27 mouse cellular contexts compared by ENCODE assay signal in the genomic region with DNA sequence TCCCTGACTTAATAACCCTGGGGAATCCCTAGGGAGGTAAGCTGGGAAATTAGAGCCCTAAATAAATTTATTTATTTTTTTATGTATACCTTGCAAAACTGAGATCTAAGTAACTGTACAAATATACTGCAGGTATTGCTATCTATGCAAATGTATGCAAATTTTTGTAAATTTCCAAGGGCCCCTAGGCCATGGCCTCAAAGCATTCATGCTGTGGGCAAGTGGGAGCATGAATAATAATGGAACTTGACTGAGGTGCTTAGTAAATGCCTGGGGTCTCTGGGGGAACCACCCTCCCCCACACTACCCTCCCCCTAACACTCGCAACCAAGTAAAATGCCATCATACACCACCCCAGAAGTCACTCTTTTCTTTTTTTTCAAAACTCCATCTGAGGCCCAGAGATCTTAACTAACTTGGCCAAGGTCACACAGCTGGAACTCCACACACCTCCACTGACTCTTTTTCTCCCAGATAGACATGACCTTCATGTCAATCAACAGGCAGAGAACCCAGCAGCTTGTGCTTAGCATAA. TPM values are rescaled to one million over a fixed set of nuclear protein-coding genes. Genes with fewer than 3 reads are reported as not detected.
DNase-seq lines count a peak whose midpoint lies in the region; ATAC-seq and TF ChIP-seq lines count a peak whose summit lies in the region.
"Had no signal": no experiment of that assay in that cellular context is flagged by ENCODE, and none has a peak within 500 bp of the region (broad histone marks: within the 10 kb centered on the region; RNA-seq: fewer than 3 reads in every experiment).

No protein-coding gene starts in this region.

- H3K27me3 ChIP-seq in midbrain, embryonic 11.5 days (ENCODE audit: control insufficient read depth, insufficient read depth, low read length): no peaks in the 10 kb centered on the region
- H3K27me3 ChIP-seq in midbrain, embryonic 15.5 days (replicated peaks): no peaks in the 10 kb centered on the region
- no peaks in the 10 kb centered on the region for H3K27me3 ChIP-seq in forebrain, embryonic 10.5 days (ENCODE audit: poor library complexity, severe bottlenecking)
- H3K27me3 ChIP-seq: embryonic facial prominence, embryonic 12.5 days; forebrain, embryonic 12.5 days had no signal

- no peaks in the 10 kb centered on the region for H3K36me3 ChIP-seq in midbrain, embryonic 11.5 days (ENCODE audit: control insufficient read depth, insufficient read depth, low read length)
- no peaks in the 10 kb centered on the region for H3K36me3 ChIP-seq in midbrain, embryonic 15.5 days (replicated peaks)
- H3K36me3 ChIP-seq in ES-E14 (ENCODE audit: control insufficient read depth, insufficient read depth, low read length, poor library complexity, severe bottlenecking): no peaks in the 10 kb centered on the region
- no peaks in the 10 kb centered on the region for H3K36me3 ChIP-seq in forebrain, embryonic 10.5 days (replicated peaks)
- H3K36me3 ChIP-seq: embryonic facial prominence, embryonic 10.5 days; embryonic facial prominence, embryonic 12.5 days; forebrain, embryonic 12.5 days had no signal

- no peak overlapping the region for H3K4me3 ChIP-seq in midbrain, embryonic 11.5 days (ENCODE audit: low read depth, low read length)
- H3K4me3 ChIP-seq in midbrain, embryonic 15.5 days: no peak overlapping the region
- no peak overlapping the region for H3K4me3 ChIP-seq in ES-E14 (ENCODE audit: insufficient read depth in 1 of 2, low read depth in 1 of 2, low read length in 2 of 2, poor library complexity in 1 of 2, severe bottlenecking in 1 of 2)
- no peak overlapping the region for H3K4me3 ChIP-seq in forebrain, embryonic 10.5 days
- H3K4me3 ChIP-seq: embryonic facial prominence, embryonic 10.5 days; embryonic facial prominence, embryonic 12.5 days; forebrain, embryonic 12.5 days had no signal

- H3K4me1 ChIP-seq in midbrain, embryonic 11.5 days (ENCODE audit: control insufficient read depth, insufficient read depth, low read length): no peaks in the 10 kb centered on the region
- H3K4me1 ChIP-seq in midbrain, embryonic 15.5 days: no peaks in the 10 kb centered on the region
- peaks cover 0 to 6% of the 10 kb centered on the region in 2 experiments; a peak in 1 of 4 replicates for H3K4me1 ChIP-seq in ES-E14 (ENCODE audit: control insufficient read depth in 2 of 2, insufficient read depth in 2 of 2, low read length in 2 of 2, poor library complexity in 1 of 2)
- H3K4me1 ChIP-seq in forebrain, embryonic 10.5 days: no peaks in the 10 kb centered on the region
- H3K4me1 ChIP-seq: embryonic facial prominence, embryonic 10.5 days; embryonic facial prominence, embryonic 12.5 days; forebrain, embryonic 12.5 days had no signal

- peak; percentile 41 for DNase-seq in midbrain, embryonic 11.5 days (ENCODE audit: low spot score, missing footprints)
- DNase-seq in ES-E14 (ENCODE audit: low read depth, low spot score) (peak; percentile 21), WW6 (ENCODE audit: low read depth, low spot score) (peak; percentile 11)
- DNase-seq in frontal cortex, postnatal 36 days (ENCODE audit: low spot score in 2 of 2): no peak
- DNase-seq in forebrain, embryonic 10.5 days (ENCODE audit: extremely low spot score, low spot score): no peak
- DNase-seq in frontal cortex, postnatal 25 days (ENCODE audit: low spot score in 2 of 2): no peak
- DNase-seq: adrenal gland, adult 8-10 months; adrenal gland, postnatal 14 days; adrenal gland, postnatal 36 days; cerebellum, adult 11-12 months; cerebellum, adult 2 months; cerebellum, adult 9-10 months; cerebellum, postnatal 10 days; cerebellum, postnatal 25 days had no signal

- ATAC-seq in midbrain, embryonic 11.5 days (ENCODE audit: low FRiP score): no peak
- ATAC-seq in midbrain, embryonic 15.5 days (replicated peaks): no peak
- ATAC-seq: activated CD4-positive, CD25-positive, alpha-beta regulatory T cell, adult 4 months; forebrain, embryonic 14.5 days; forebrain, embryonic 16.5 days had no signal

- no peak overlapping the region for H3K27ac ChIP-seq in midbrain, embryonic 11.5 days (ENCODE audit: low read depth, low read length)
- H3K27ac ChIP-seq in midbrain, embryonic 15.5 days: no peak overlapping the region
- H3K27ac ChIP-seq in ES-E14 (ENCODE audit: insufficient read depth, low read depth, low read length, poor library complexity, severe bottlenecking): no peak overlapping the region
- no peak overlapping the region for H3K27ac ChIP-seq in forebrain, embryonic 10.5 days
- H3K27ac ChIP-seq: embryonic facial prominence, embryonic 10.5 days; embryonic facial prominence, embryonic 12.5 days; forebrain, embryonic 12.5 days had no signal

- H3K9ac ChIP-seq in midbrain, embryonic 11.5 days (ENCODE audit: low read length): no peak overlapping the region
- no peak overlapping the region for H3K9ac ChIP-seq in midbrain, embryonic 15.5 days
- H3K9ac ChIP-seq in ES-E14 (ENCODE audit: insufficient read depth, low read depth, low read length, poor library complexity, severe bottlenecking): no peak overlapping the region
- H3K9ac ChIP-seq: embryonic facial prominence, embryonic 12.5 days; forebrain, embryonic 12.5 days had no signal

- WGBS in midbrain, embryonic 11.5 days: 53% methylated on average over 1 of the region's 1 CpGs
- 30% methylated on average over 1 of the region's 1 CpGs for WGBS in midbrain, embryonic 15.5 days
- WGBS in forebrain, embryonic 10.5 days: 62% methylated on average over 1 of the region's 1 CpGs

- in situ Hi-C loops in ES-E14 (cut with MboI; ENCODE audit: low sequenced_read_pairs in 2 of 2, unreplicated experiment in 2 of 2): no loop called here

- no peak overlapping the region for H3K4me2 ChIP-seq in midbrain, embryonic 11.5 days
- no peak overlapping the region for H3K4me2 ChIP-seq in midbrain, embryonic 15.5 days
- H3K4me2 ChIP-seq: embryonic facial prominence, embryonic 12.5 days; forebrain, embryonic 12.5 days had no signal

- H3K9me3 ChIP-seq in midbrain, embryonic 11.5 days (ENCODE audit: control insufficient read depth, low read length): no peaks in the 10 kb centered on the region; the same call in 1 of the 2 replicates
- H3K9me3 ChIP-seq in midbrain, embryonic 15.5 days: no peaks in the 10 kb centered on the region
- H3K9me3 ChIP-seq in ES-E14 (ENCODE audit: control insufficient read depth, insufficient read depth, low read depth, low read length): no peaks in the 10 kb centered on the region
- H3K9me3 ChIP-seq in forebrain, embryonic 10.5 days: no peaks in the 10 kb centered on the region; the same call in 1 of the 2 replicates
- H3K9me3 ChIP-seq: embryonic facial prominence, embryonic 12.5 days; forebrain, embryonic 12.5 days had no signal

TF ChIP-seq in ES-E14, 5 proteins besides CTCF, POLR2A, EP300 and RAD21:
- TF ChIP-seq ZNF384 (IDR thresholded peaks at IDR 0.05; ENCODE audit: low read depth, low read length) (peak; percentile 42; the same call in 1 of the 2 replicates), CHD2 (IDR thresholded peaks at IDR 0.05; ENCODE audit: low read depth, low read length) (no peak)

RNA-seq across cellular contexts. Expression of a gene that starts 40.0 kb away (rescaled TPM):
- polyA plus RNA-seq in midbrain, embryonic 11.5 days (2014; fragmentation: Nextera tagmentation; extraction: Ambion mirVana): not detected in 2 replicates
- not detected in 2 replicates for polyA plus RNA-seq in midbrain, embryonic 15.5 days (2015; fragmentation: Nextera tagmentation; extraction: Ambion mirVana)
- total RNA-seq in ES-E14 (2012; rRNA removed): not detected in 2 replicates
- polyA plus RNA-seq in forebrain, embryonic 10.5 days (2016; fragmentation: Nextera tagmentation; extraction: Ambion mirVana): not detected in 2 replicates
- total RNA-seq: adrenal gland, adult 18-20 months; adrenal gland, adult 8-10 months; adrenal gland, postnatal 14 days; adrenal gland, postnatal 36 days; MEL had no signal
- polyA plus RNA-seq: activated CD4-positive, CD25-positive, alpha-beta regulatory T cell, adult 4 months; C2C12; cerebellum, adult 2 months; cortical plate, adult 2 months; embryonic facial prominence, embryonic 10.5 days; embryonic facial prominence, embryonic 12.5 days; embryonic facial prominence, embryonic 14.5 days; forebrain, embryonic 12.5 days; forebrain, embryonic 14.5 days; forebrain, embryonic 16.5 days; frontal cortex, adult 2 months had no signal

Comparison
In these comparisons a context has a peak if more than half of its experiments do, and no peak if none do; other contexts are left out.
1. DNase-seq: peak in midbrain, embryonic 11.5 days (single experiment), ES-E14 (single experiment) and WW6 (single experiment); none in frontal cortex, postnatal 36 days (0 of 2), forebrain, embryonic 10.5 days (single experiment) and frontal cortex, postnatal 25 days (0 of 2).